Mouse (Mus musculus) forebrain, embryonic 14.5 days (tissue): Measurements from ENCODE around the gene Gm45717. TPM values are rescaled to one million over a fixed set of nuclear protein-coding genes. Genes with fewer than 3 reads are reported as not detected.

Experiments
- ATAC-seq: fragments of 200-750 bp; cut with Nextera tagmentation; 2 replicates; pipeline ENCODE4 v1.8.0; 2017; ENCODE audit warnings: mild to moderate bottlenecking, moderate library complexity
- DNase-seq: peaks from one replicate; pipeline ENCODE4 v3.0.0-alpha.2; 2015; ENCODE audit warnings: low spot score
- H3K27ac ChIP-seq: fragments of 300-500 bp; sonication (generic); 2 replicates; pipeline ENCODE4 v1.5.1; 2014; ENCODE audit warnings: low read depth, mild to moderate bottlenecking, control low read depth, low read length, moderate library complexity
- H3K27me3 ChIP-seq: fragments of 300-500 bp; sonication (generic); replicated peaks from 2 replicates; pipeline ENCODE4 v1.6.1; 2014; ENCODE audit warnings: low read length, control low read depth, mixed read lengths; ENCODE audit not compliant: control insufficient read depth, insufficient read depth
- H3K36me3 ChIP-seq: fragments of 300-500 bp; sonication (generic); 2 replicates; pipeline ENCODE4 v1.6.1; 2014; ENCODE audit warnings: low read length, control low read depth; ENCODE audit not compliant: control insufficient read depth, insufficient read depth
- H3K4me1 ChIP-seq: fragments of 300-500 bp; sonication (generic); 2 replicates; pipeline ENCODE4 v1.6.1; 2014; ENCODE audit warnings: antibody characterized with exemption, low read length, control low read depth; ENCODE audit not compliant: control insufficient read depth, insufficient read depth
- H3K4me2 ChIP-seq: fragments of 300-500 bp; sonication (generic); 2 replicates; pipeline ENCODE4 v1.6.1; 2014; ENCODE audit warnings: mild to moderate bottlenecking, control low read depth, low read length
- H3K4me3 ChIP-seq: fragments of 300-500 bp; sonication (generic); 2 replicates; pipeline ENCODE4 v1.5.1; 2014; ENCODE audit warnings: low read depth, low read length, control low read depth
- H3K9ac ChIP-seq: fragments of 300-500 bp; sonication (generic); 2 replicates; pipeline ENCODE4 v1.6.1; 2014; ENCODE audit warnings: mild to moderate bottlenecking, low read length, control low read depth, moderate library complexity
- H3K9me3 ChIP-seq: fragments of 300-500 bp; sonication (generic); replicated peaks from 2 replicates; pipeline ENCODE4 v1.6.1; 2016; ENCODE audit warnings: low read length, control low read depth, mixed read lengths; ENCODE audit not compliant: control insufficient read depth
- WGBS: fragments of 180-500 bp; shearing (Covaris S2); extraction: QIAGEN DNeasy Blood & Tissue Kit; methylation state at CpG from one replicate; pipeline ENCODE4 v1.1.7; 2014; 5-methylcytosine and 5-hydroxymethylcytosine counted together
- polyA plus RNA-seq: library from polyadenylated mRNA; unstranded; fragments of >200 nt; fragmentation: Nextera tagmentation; extraction: Ambion mirVana; gene quantifications from 2 replicates; pipeline ENCODE4 v1.2.1, GENCODE M21; 2014

The Gm45717 gene
- polyA plus RNA-seq, 1 experiment from 2014 or later = not detected

DNA sequence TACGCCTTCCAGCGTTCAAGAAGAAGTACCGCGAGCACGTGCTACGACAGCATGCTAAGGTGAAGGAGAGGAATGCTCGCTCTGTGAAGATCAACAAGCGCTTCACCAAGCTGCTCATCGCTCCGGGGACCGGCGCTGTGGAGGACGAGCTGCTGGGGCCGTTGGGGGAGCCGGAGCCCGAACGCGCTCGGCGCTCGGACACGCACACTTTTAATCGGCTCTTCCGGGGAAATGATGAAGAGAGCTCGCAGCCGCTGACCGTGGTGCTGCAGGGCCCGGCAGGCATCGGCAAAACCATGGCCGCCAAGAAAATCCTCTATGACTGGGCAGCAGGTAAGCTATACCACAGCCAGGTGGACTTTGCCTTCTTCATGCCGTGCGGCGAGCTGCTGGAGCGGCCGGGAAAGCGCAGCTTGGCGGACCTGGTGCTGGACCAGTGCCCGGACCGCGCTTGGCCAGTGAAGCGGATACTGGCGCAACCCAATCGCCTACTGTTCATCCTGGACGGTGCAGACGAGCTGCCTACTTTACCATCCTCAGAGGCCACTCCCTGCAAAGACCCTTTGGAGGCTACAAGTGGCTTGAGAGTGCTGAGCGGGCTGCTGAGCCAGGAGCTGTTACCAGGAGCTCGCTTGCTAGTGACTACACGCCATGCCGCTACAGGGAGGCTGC is 33.2 kb downstream of the Gm45717 start:
- DNase-seq = peak; percentile 55
- peak overlapping the region; percentile 42 for H3K4me3 ChIP-seq
- ATAC-seq = peak; percentile 46
- 1% methylated on average over 49 of the region's 49 CpGs for WGBS
- no peaks in the 10 kb centered on the region for H3K36me3 ChIP-seq
- H3K4me1 ChIP-seq = no peaks in the 10 kb centered on the region; the same call in 1 of the 2 replicates
- peaks cover 47% of the 10 kb centered on the region for H3K27me3 ChIP-seq
- peak overlapping the region; percentile 93 for H3K4me2 ChIP-seq
- peak overlapping the region; percentile 55 for H3K9ac ChIP-seq
- H3K27ac ChIP-seq = no peak overlapping the region
- H3K9me3 ChIP-seq = no peaks in the 10 kb centered on the region

DNA sequence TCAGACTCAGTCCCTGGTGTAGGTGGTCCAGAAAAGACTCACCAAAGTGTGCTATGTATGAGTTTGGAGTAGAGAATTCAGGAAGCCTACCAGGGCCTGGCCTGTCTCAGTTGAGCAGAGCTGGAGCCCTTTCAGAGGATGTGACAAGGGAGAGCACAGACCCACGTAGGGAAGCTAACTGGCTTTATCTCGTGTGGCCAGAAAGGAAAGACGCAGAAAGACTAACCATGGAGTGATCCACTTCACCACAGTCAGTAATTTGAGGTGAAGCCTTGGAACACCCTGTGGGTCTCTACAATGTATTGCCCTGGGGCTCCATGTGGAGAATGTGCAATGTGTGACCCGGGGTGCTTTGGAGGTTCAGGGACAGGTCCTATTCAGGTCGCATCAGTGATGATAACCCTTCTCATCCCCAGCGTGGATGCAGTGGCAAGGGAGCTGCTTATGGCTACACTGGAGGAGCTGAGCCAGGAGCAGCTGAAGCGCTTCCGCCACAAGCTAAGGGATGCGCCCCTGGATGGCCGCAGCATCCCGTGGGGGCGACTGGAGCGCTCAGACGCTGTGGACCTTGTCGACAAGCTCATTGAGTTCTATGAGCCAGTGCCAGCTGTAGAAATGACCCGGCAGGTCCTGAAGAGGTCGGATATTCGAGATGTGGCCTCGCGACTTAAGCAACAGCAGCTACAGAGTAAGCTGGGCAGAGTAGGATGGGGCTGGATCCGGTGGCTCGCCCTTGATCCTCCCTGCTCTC is 34.3 kb downstream of the Gm45717 start:
- H3K4me3 ChIP-seq = 0 out of 2 replicates have a peak overlapping the region, but pooled peaks have one; percentile 42

DNA sequence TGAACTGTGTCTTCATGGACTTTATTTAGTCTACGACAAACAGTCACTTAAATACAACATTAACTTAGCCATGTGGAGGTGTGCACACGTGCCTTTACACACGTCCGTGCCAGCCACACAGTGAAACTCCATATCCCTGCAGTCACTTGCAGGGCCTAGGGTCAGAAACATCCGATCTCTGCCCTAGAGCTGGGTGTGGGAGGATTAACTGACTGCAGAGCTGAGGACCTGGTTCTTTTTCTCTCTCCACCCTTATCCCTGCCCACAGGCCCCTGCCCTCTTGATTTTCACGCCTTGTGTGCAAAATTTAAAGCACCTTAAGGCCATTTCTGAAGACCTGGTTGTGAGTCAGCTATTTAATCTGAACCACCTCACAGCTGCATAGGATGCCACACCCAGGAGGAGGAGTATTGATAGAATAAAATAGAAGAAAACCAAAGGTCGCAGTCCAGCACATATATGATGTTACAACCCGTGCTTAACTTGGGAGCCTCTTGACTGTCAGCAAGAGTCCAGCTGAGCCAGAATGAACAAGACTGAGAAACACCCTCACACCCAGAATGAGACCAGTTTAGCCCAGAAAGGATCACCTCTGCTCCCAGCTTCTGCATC is 35.2 kb downstream of the Gm45717 start, which contains the start of gene Nlrp6:
Gene Nlrp6, plus strand, starts transcription at position 485 of the 612 bp plus-strand sequence.
- ATAC-seq (no peak), DNase-seq (no peak)
- no peak within 1 kb of the TSS; the same call in 1 of the 2 replicates for H3K4me2 ChIP-seq
- no peak within 1 kb of the TSS for H3K9ac ChIP-seq
- 77% methylated on average over 8 of the region's 8 CpGs for WGBS
- H3K27ac ChIP-seq = no peak within 1 kb of the TSS
- H3K36me3 ChIP-seq = no peaks in the 10 kb centered on the region
- peaks cover 47% of the 10 kb centered on the region for H3K27me3 ChIP-seq
- no peaks in the 10 kb centered on the region; the same call in 1 of the 2 replicates for H3K4me1 ChIP-seq
- no peaks in the 10 kb centered on the region for H3K9me3 ChIP-seq
- H3K4me3 ChIP-seq = 0 out of 2 replicates have a peak within 1 kb of the TSS, but pooled peaks have one; percentile 42

More for the DNA sequence above, 34.3 kb downstream of the Gm45717 start:
- no peak for ATAC-seq
- no peaks in the 10 kb centered on the region; the same call in 1 of the 2 replicates for H3K4me1 ChIP-seq
- no peak for DNase-seq
- H3K27me3 ChIP-seq = peaks cover 47% of the 10 kb centered on the region
- no peak overlapping the region for H3K27ac ChIP-seq
- WGBS = 33% methylated on average over 22 of the region's 22 CpGs
- H3K9ac ChIP-seq = no peak overlapping the region
- H3K36me3 ChIP-seq = no peaks in the 10 kb centered on the region
- H3K4me2 ChIP-seq = peak overlapping the region; percentile 93; the same call in 1 of the 2 replicates
- no peaks in the 10 kb centered on the region for H3K9me3 ChIP-seq

DNA sequence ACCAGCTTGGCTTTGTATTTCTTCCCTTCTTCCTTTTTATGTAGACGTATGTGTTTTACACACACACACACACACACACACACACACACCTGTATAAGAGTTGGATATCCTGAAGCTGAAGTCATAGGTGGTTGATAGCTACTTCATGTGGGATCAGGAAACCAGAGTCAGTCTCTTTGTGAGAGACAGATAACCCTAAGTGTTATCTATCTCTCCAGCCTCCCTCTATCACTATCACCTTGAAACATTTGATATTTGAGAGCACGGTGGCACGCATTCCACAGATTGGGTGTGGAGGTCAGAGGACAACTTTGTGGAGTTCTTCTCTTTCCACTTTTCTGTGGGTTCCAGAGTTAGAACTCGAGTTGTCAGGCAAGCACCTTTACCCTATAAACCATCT is 35.8 kb downstream of the Gm45717 start:
- Histone ChIP-seq H3K9me3 (no peaks in the 10 kb centered on the region), H3K4me2 (no peak overlapping the region), H3K4me3 (no peak overlapping the region), H3K36me3 (no peaks in the 10 kb centered on the region), H3K27me3 (peaks cover 46% of the 10 kb centered on the region), H3K27ac (no peak overlapping the region), H3K9ac (no peak overlapping the region), H3K4me1 (no peaks in the 10 kb centered on the region; the same call in 1 of the 2 replicates)
- no peak for DNase-seq
- 84% methylated on average over 4 of the region's 4 CpGs for WGBS
- ATAC-seq = no peak

DNA sequence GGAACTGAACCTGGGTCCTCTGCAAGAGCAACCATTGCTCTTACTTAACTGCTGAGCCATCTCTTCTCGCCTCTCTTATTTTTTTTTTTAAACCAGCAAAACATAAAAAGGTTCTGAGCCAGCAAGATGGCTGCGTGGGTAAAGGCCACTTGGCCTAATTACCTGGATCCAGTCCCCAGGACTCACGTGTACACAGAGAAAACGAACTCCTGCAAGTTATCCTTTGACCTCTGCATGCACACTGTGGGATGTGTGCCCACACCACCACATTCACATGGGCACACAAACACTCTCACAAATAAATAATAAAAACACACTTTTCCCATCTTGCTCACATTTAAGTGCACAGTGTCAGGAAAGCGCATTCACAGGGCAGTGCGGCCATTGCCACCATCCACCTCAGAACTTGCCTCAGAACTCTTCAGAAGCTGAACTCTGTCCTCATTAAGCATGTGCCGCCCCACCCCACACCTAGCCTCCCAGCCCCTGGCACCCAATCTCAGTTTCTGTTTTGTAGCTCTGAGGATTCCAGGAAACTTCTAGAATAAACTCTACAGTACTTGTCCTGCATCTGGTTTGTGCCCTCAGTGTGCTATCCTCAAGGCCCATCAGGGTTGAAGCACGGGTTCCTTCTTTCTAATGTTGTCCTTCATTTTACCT is 41.6 kb downstream of the Gm45717 start:
- WGBS = 81% methylated on average over 8 of the region's 8 CpGs
- no peak overlapping the region for H3K9ac ChIP-seq

DNA sequence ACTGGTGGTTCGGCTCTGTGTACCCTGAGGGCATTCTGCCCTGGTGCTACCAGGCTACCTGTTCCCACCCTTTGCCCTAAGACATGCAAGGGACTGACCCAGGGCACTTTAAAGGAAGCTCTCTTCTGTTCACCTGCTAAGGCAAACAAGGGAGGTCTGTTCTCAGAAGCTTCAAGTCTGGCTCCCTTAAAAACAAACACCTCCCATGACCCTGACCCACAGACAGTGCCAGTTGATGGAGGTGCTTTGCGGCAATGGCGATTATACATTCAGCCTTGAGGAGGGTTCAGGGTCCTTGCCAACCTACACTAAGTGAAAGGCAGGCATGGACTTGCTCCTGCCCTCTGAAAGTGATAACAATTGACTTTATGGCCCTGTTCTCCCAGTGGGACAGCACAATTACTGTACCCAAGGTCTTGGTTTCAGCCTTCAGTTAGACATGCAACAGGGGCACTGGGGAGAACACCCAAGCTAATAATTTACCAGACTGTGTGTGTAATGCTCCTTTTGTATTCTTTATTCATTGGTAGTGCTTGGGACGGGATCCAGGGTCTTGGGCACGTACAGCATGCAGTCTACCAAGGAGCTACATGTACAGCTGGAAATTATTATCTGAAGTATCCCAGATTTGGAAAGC is 42.8 kb downstream of the Gm45717 start:
- Histone ChIP-seq H3K9ac (no peak overlapping the region), H3K4me2 (no peak overlapping the region), H3K36me3 (no peaks in the 10 kb centered on the region), H3K27me3 (no peaks in the 10 kb centered on the region), H3K4me1 (peaks cover 4% of the 10 kb centered on the region; the same call in 1 of the 2 replicates), H3K9me3 (no peaks in the 10 kb centered on the region), H3K4me3 (no peak overlapping the region), H3K27ac (no peak overlapping the region)
- DNase-seq = no peak
- ATAC-seq = no peak
- 71% methylated on average over 5 of the region's 5 CpGs for WGBS

More for the DNA sequence above, 41.6 kb downstream of the Gm45717 start:
- ATAC-seq (no peak), DNase-seq (no peak)
- Histone ChIP-seq H3K27me3 (no peaks in the 10 kb centered on the region), H3K27ac (no peak overlapping the region), H3K36me3 (no peaks in the 10 kb centered on the region), H3K4me3 (no peak overlapping the region), H3K9me3 (no peaks in the 10 kb centered on the region), H3K4me2 (no peak overlapping the region), H3K4me1 (no peaks in the 10 kb centered on the region)

DNA sequence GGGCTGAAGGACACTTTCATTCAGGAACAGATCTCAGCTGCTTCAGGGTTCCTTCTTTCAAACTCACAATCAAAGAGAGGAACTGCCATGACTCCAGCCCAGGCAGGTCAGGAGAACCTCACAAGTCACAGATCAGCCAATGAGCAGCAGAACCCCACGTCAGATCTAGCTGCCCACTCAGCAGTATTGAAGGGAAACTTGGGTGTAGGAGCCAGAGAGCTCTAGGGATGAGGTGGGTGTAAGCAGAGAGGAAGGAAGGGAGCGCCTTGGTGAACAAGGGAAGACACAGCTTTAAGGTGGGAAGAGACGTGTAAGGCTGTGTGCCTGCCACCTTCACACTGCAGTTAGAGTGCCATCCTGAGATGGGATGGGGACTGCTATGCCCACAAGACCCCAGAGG is 43.4 kb downstream of the Gm45717 start:
- 67% methylated on average over 3 of the region's 3 CpGs for WGBS
- DNase-seq (no peak), ATAC-seq (no peak)
- H3K4me1 ChIP-seq = peaks cover 4% of the 10 kb centered on the region; the same call in 1 of the 2 replicates
- H3K9me3 ChIP-seq = no peaks in the 10 kb centered on the region
- no peak overlapping the region for H3K27ac ChIP-seq
- no peak overlapping the region for H3K4me2 ChIP-seq
- H3K36me3 ChIP-seq = no peaks in the 10 kb centered on the region
- no peaks in the 10 kb centered on the region for H3K27me3 ChIP-seq
- no peak overlapping the region for H3K4me3 ChIP-seq
- H3K9ac ChIP-seq = no peak overlapping the region

DNA sequence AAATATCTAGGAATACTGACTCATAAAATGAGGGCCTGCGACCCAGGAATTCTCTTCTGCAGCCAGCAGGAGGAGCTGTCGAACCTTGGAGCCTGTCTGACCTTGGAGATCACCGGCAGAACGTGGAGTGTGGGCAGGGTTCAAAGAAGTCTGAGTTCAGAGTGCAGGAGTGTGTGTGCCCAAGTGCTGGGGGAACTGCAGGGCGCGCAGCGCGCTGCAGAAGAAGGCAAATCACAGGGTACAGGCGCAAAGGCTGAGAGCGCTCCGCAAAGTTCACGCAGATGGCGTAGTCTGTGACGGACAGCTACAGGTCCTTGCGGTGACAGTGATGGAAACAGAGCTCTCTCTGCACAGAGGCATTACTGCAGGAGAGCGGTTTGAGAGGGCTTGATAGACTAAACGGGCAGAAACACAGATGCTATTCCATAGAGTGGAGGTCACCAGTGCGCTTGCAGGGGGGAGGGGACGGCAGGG is 47.1 kb downstream of the Gm45717 start:
- Histone ChIP-seq H3K9ac (peak overlapping the region; percentile 43; the same call in 1 of the 2 replicates), H3K27me3 (no peaks in the 10 kb centered on the region), H3K4me1 (peaks cover 4% of the 10 kb centered on the region; the same call in 1 of the 2 replicates), H3K4me2 (peak overlapping the region; percentile 66), H3K9me3 (no peaks in the 10 kb centered on the region), H3K36me3 (no peaks in the 10 kb centered on the region), H3K27ac (no peak overlapping the region), H3K4me3 (peak overlapping the region; percentile 30)
- DNase-seq = peak; percentile 83
- peak; percentile 63 for ATAC-seq
- under 1% methylated on average over 19 of the region's 19 CpGs for WGBS
